Mouse (Mus musculus) T-helper 1 cell (primary cell): ENCODE measurements around the gene Zmynd19.
"Not testable (repeated sequence)": the region's sequence is repeated elsewhere in the genome, so short reads cannot be mapped to it uniquely, and the experiment has no call there.

Experiments
- in situ Hi-C: fragments of 300-600 bp; cut with MboI, MseI; formaldehyde crosslinking; loops from one replicate; pipeline ENCODE4 v1.15.1; 2025; ENCODE audit warnings: high pct_unique_total_duplicates

The Zmynd19 gene

DNA sequence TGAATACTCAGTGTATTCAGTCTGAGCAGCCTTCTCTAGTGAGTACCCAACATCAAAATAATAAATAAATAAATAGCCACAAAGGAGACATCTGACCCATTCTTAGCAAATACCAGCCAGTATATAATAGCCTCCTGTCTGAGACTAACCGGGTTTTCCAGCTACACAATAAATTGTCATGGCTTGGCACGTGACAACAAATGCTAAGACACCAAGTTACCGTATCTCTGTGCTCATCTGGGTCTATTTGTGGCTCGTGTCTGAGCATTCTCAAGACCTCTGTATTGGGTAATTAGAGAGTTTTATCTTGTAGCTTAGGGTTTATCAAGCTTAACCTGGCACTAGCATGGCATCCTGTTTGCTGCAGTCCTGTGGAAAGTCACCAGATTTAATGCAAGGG lies 7.5 kb upstream of the Zmynd19 start:
- in situ Hi-C loops, result no loop called here

- in situ Hi-C loops, result not testable (repeated sequence)
These were observed 5.3 kb upstream of the Zmynd19 start for GRCm38 (mm10) chr2:24944304-24944703.

DNA sequence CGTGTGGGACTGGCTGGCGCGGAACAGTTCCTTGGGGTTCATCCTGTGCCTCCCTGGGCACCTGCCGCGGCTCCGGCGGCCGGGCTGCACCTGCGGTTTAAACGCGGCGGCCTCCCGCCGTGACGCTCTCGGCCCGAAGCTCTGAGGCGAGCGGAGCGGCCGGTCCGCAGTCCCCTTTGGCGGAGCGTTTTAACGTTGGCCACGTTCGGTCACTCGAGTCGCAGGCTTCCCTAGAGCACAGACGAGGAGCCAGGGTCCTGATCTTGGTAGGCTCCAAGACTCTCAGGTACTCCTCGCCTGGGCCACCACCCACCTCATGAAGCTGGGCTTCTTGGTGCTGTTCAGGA lies 570 bp downstream of the Zmynd19 start:
- in situ Hi-C loops, result no loop called here

- in situ Hi-C loops, result no loop called here
These were observed 3.0 kb downstream of the Zmynd19 start for GRCm38 (mm10) chr2:24952537-24953055.

GRCm38 (mm10) chr2:24960910-24961309 lies 11.3 kb downstream of the Zmynd19 start:
- in situ Hi-C loops, result loop anchor here (10.0 kb wide), 1 partner anchor 1964 kb away; no protein-coding TSS in a partner anchor

- in situ Hi-C loops, result loop anchor here (10.0 kb wide), 1 partner anchor 1962 kb away; no protein-coding TSS in a partner anchor
These were observed 12.9 kb downstream of the Zmynd19 start, which contains the start of gene Dph7 for GRCm38 (mm10) chr2:24962304-24963000. Dph7 (plus strand) TSS chr2:24962400.

GRCm38 (mm10) chr2:24970386-24970785 lies 20.8 kb downstream of the Zmynd19 start:
- in situ Hi-C loops, result no loop called here

DNA sequence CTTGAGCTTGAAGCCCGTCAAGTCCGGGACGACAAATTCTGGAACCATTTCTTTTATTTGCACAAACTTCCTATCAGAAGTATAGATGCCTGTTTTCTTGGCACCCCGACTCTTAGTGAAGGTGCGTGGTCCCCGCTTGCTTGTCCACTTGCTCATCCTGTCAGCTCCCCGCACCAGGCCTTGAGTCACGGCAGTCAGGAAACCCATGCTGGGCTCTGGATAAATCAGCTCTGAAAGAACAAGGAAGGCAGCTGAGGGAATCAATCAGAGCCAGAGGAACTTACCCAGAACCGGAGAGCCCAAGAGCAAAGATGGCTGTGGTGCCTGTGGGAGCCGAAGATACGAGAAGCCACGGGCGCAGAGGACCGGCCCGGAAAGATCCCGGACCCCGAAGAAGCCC lies 24.9 kb downstream of the Zmynd19 start:
- in situ Hi-C loops, result not testable (repeated sequence)

- in situ Hi-C loops, result no loop called here
These were observed 25.5 kb downstream of the Zmynd19 start, which contains the start of gene Mrpl41 for GRCm38 (mm10) chr2:24974906-24975703. Mrpl41 (minus strand) TSS chr2:24975098.

DNA sequence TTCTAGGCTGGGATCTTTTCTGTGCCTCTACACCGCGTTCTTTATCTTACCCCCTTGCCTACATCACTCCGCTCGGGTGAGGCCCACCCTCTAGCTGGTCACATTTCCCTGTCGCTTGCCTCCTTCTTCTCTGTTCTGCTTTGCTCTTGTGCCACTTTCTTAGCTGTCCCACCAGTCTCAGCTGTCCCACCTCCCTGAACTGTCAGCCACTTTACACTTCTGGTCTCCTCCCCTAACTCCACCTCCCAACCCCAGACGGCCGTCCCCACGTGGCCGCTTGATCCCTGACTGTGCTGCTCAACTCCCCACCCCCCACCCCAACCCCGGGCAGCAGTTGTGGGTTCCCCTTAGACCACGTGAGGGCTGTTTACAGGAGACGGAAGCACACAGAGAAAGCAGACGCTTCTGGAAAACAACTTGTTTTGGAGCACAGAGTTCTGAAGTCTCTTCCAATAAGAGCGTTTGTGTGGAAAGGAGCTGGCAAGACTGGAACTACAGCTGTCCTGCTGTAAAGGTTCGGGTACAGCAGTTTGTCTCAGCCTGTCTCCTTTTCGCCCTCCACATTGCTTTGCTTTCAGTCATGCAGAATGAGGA lies 26.2 kb downstream of the Zmynd19 start, which contains the start of gene Pnpla7:
Gene Pnpla7 (plus strand): TSS at position 330 of the 594 bp plus-strand sequence.
- in situ Hi-C loops, result no loop called here

DNA sequence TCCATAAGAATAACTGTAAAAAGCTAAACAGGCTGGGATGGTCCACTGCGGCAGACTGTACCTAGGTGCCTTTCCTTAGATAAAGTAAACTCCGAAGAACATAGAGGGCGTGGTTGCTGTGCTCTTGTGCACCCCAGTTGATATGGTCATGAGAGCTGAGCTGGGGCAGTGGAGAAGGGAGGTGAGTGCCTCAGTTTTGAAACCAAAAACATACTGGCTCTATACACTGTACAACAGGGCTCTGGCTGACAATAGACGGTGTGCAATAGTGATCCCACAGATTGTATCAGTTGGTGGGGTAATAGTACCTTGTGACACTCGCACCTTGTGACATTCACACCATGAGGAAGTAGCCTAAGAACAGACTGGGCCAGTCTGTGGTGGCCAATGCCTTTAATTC lies 27.4 kb downstream of the Zmynd19 start:
- in situ Hi-C loops, result no loop called here

GRCm38 (mm10) chr2:24987762-24988161 lies 38.2 kb downstream of the Zmynd19 start:
- in situ Hi-C loops, result no loop called here

DNA sequence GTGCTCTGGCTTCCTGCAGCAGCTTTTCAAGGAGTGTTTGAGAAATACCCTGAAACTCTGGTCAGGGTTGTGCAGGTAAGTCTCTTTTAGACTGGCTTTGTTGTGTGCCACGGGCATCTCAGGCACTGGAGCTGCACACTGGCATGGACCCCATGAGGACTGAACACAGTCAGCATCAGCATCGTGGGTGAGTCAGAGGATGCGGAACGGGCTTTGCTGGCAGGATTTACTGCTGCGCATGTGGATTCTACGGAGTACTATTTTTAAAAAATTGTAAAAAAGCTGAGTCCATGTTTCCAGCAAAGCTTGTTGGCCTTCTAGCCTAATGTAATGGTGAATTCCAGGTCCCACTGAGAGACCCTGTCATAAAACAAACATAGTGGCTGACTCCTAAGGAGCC lies 45.7 kb downstream of the Zmynd19 start:
- in situ Hi-C loops, result no loop called here

- in situ Hi-C loops, result no loop called here
These were observed 46.9 kb downstream of the Zmynd19 start for GRCm38 (mm10) chr2:24996471-24996870.

- in situ Hi-C loops, result no loop called here
These were observed 51.1 kb downstream of the Zmynd19 start for GRCm38 (mm10) chr2:25000544-25001235.

DNA sequence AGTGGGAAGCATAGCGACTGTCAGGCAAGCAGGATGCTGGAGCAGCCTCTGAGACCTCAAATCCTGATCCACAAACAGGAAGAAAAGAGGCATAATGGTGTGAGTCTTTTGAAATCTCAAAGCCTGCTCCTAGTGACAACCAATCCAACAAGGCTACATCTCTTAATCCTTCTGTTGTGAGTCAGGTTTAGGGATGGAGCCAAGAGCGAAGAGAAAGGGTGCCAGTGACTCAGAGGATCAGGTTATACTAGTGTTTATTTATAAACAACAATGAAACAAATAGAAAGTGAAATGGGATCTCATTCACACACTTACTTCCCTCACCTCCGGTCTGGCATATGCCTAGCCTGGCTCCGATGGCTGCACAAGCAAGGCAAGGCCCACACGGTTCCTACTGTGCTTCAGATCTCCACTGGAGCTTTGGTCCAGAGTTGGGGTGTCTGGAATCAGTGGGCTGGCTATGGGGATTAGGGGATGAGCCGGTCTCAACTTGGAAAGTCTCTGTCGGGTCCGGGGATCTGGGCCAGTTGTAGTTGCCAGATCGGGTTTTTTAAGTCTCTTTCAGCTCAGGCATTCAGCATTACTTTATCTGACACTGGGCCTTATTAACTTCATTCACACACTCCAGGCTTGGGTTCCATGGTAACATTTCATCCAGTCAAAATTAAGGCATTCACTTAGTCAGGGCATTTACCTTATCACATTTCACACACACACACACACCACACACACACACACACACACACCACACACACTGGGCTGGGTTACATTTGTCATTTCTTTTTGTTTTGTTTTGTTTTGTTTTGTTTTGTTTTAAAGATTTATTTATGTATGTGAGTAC lies 54.6 kb downstream of the Zmynd19 start:
- in situ Hi-C loops, result no loop called here

DNA sequence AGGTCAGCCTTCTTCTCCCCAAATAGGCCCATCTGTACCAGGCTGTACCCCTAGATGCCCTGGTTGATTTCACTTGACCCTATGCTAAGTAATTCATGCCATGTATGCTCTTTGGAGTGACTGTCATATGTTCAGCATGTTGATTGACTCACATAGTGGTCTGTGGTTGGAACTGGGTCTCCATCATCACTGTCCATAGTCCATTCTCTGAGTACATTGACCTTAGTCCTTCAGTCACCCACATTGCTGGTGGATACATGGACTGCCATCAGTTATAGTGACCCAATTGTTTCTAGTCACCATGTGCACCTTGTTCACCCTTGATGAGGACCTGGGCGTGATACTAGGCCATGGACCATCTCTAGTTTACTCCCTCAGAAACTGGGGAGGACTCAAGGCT lies 57.2 kb downstream of the Zmynd19 start:
- in situ Hi-C loops, result no loop called here

GRCm38 (mm10) chr2:25008250-25008649 lies 58.7 kb downstream of the Zmynd19 start:
- in situ Hi-C loops, result no loop called here
